Mouse (Mus musculus) cerebellum, adult 18-20 months (tissue): ENCODE data around the gene Coro2b.

Source experiments
- DNase-seq, 2 experiments: peaks; one replicate each; pipeline ENCODE4 v3.0.0; 2021

Coro2b gene

GRCm38 (mm10) chr9:62381402-62381913, 155.4 kb downstream of the Coro2b start:
- no peak for DNase-seq

- DNase-seq: no peak
Observed at GRCm38 (mm10) chr9:62380351-62380750, 156.5 kb downstream of the Coro2b start.

DNA sequence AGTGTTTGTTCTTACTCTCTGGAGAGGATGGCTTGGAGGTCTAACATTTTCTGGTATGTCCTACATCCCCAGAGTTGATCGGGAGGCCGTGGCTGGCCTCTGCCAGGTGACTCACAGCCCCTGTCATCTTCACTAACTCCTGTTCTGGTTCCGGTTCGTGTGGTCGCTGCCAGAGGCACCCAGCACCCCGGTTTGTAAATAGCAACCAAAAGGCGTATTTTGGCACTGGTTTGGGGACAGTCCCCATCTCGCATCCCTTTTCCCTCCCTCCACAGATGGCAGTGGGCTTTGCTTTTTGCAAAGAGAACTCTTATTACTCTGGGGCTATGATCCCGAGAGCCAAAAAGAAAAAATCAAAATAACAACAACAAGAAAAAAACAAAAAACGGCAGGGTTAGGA, 158.9 kb downstream of the Coro2b start:
- DNase-seq: no peak

GRCm38 (mm10) chr9:62374276-62374675, 162.6 kb downstream of the Coro2b start:
- DNase-seq: peak in 1 of 2 experiments; percentile 13

GRCm38 (mm10) chr9:62373222-62374123, 163.4 kb downstream of the Coro2b start:
- peak; percentile 74 to 82 for DNase-seq

DNA sequence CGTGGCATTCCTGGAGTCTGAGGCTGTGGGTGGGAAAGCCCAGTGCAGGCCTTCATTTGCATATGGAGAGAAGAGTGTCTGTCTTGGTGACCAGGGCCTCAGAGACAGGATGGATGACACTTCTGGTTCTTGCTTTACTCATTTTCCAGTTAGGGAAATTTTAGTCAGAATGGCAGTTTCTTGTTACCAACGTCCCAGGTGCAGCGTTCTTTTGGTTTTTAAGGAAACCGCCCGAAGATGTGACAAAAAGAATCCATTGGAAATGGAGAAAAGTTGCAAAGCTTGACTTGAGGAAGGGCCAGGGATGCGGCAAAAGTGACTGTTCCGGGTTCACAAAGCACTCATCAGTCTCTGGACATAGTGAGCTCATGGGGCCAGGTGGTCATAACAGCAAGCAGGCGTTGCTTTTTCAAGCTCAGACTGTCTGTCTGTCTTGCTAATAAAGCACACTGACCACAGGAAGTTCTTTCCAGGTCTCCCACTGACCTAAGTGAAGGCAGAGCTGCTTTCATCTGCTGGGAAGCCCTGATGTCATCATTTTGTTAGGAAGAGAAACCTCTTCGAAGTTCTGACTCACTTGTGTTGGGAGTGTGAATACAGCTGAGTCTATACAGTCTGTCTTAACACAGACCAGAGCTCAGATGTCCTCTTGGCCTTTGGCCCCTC, 164.2 kb downstream of the Coro2b start:
- DNase-seq: peak in 1 of 2 experiments; percentile 6

DNA sequence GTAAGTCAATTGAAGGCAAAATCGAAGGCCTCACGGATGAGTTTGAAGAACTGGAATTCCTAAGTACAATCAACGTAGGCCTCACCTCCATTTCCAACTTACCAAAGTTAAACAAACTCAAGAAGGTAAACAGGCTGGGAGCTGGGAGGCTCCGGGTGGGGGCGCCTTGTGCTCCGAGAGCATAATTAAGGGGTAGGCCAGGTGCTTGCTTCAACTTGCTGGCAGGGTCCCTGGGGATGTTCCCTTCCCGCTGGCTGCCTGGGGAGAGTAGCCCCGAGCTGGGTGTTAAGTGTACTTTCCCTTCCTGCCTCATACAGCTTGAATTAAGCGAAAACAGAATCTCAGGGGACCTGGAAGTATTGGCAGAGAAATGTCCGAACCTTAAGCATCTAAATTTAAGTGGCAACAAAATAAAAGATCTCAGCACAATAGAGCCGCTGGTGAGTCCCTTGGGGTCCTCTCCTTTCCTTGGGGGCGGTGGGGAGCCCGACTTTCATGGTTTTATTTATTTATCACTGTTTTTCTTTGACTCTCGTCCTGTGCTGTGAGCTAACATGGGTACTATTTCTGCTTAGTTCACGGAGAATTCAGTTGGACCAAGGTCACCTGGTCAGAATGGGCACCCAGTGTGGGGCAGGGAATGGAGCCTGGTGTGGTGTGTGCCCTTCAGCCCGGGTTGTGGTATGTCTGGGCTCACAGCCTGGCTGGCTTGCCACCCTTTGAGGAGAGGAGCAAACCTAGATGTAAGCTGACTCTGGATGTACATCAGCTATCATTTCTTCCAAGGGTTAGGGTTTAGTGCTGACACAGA, 164.9 kb downstream of the Coro2b start:
- DNase-seq: peak in 1 of 2 experiments; percentile 14

DNA sequence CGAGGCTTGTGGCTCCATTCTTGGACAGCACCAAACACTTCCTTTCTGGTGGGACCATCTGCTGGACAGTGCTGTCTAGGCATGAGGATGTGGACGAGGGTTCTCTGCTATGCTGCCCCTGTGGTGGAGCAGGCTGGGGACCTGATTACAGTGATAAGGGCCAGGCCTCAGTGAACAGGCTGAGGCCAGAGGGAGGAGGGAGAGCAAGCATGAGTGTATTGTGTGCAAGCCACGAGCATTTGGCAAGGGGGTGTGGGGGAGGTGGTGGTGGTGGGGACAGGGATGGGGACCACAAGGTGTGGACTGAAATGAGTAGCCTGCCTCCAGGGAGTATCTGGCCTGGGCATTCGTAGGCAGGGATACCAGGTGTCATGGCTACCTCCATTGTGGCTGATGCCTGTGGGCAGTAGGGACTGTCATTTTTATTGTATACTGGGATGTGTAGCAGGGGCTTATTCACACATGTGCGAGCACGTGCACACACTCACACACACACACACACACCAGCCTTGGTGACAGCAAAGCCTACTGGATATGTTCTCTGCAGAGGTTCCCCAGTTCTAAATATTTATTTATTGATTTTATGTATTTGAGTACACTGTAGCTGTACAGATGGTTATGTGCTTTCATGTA, 166.1 kb downstream of the Coro2b start:
- no peak for DNase-seq

GRCm38 (mm10) chr9:62370186-62370585, 166.7 kb downstream of the Coro2b start:
- peak in 1 of 2 experiments; percentile 19 for DNase-seq
